Mouse (Mus musculus): ENCODE data around the gene Ttf1. TPM values are rescaled to one million over a fixed set of nuclear protein-coding genes. Genes with fewer than 3 reads are reported as not detected.
A peak's percentile ranks its signal among the peaks of the same experiment; 100 is the strongest.

The Ttf1 gene
- 11.2 and 11.6 TPM in 2 replicates for polyA plus RNA-seq (2014; fragmentation: Nextera tagmentation; extraction: Ambion mirVana)

GRCm38 (mm10) chr2:29060135-29060597 lies at the start of gene Ttf1:
TSS of gene Ttf1 (plus strand) at chr2:29060262.
- Histone ChIP-seq H3K4me2 (replicated peaks; ENCODE audit: low read depth, low read length) (peak within 1 kb of the TSS; percentile 73), H3K9me3 (ENCODE audit: control insufficient read depth, low read length) (no peaks in the 10 kb centered on the region), H3K4me3 (ENCODE audit: low read depth, low read length) (peak within 1 kb of the TSS; percentile 91), H3K9ac (ENCODE audit: low read depth, low read length) (peak within 1 kb of the TSS; percentile 81), H3K27ac (ENCODE audit: low read depth, low read length) (peak within 1 kb of the TSS; percentile 83), H3K27me3 (ENCODE audit: control insufficient read depth, insufficient read depth, low read length) (no peaks in the 10 kb centered on the region), H3K4me1 (replicated peaks; ENCODE audit: control insufficient read depth, insufficient read depth, low read length) (peaks cover 2% of the 10 kb centered on the region; the same call in 1 of the 2 replicates), H3K36me3 (ENCODE audit: control insufficient read depth, insufficient read depth, low read length) (no peaks in the 10 kb centered on the region)
- DNase-seq (ENCODE audit: low spot score) (peak; percentile 95), ATAC-seq (ENCODE audit: low FRiP score) (peak; percentile 98)
- WGBS = under 1% methylated on average over 41 of the region's 41 CpGs

GRCm38 (mm10) chr2:29012523-29012922 lies 47.5 kb upstream of the Ttf1 start:
- Histone ChIP-seq H3K4me3 (ENCODE audit: low read depth, low read length) (no peak overlapping the region), H3K36me3 (ENCODE audit: control insufficient read depth, insufficient read depth, low read length) (no peaks in the 10 kb centered on the region), H3K4me1 (replicated peaks; ENCODE audit: control insufficient read depth, insufficient read depth, low read length) (peaks cover 5% of the 10 kb centered on the region), H3K9me3 (ENCODE audit: control insufficient read depth, low read length) (no peaks in the 10 kb centered on the region), H3K27me3 (ENCODE audit: control insufficient read depth, insufficient read depth, low read length) (0 out of 2 replicates have a peak, but pooled peaks cover 2% of the 10 kb centered on the region), H3K27ac (ENCODE audit: low read depth, low read length) (no peak overlapping the region), H3K4me2 (replicated peaks; ENCODE audit: low read depth, low read length) (no peak overlapping the region), H3K9ac (ENCODE audit: low read depth, low read length) (no peak overlapping the region)
- no peak for DNase-seq (ENCODE audit: low spot score)
- no peak for ATAC-seq (ENCODE audit: low FRiP score)
- WGBS = 83% methylated on average over 5 of the region's 5 CpGs

GRCm38 (mm10) chr2:29016599-29017587 lies 43.2 kb upstream of the Ttf1 start:
- DNase-seq (ENCODE audit: low spot score) (peak; percentile 79), ATAC-seq (ENCODE audit: low FRiP score) (peak; percentile 87)
- H3K4me1 ChIP-seq (replicated peaks; ENCODE audit: control insufficient read depth, insufficient read depth, low read length) = peaks cover 5% of the 10 kb centered on the region
- H3K4me2 ChIP-seq (replicated peaks; ENCODE audit: low read depth, low read length) = peak overlapping the region; percentile 6; the same call in 1 of the 2 replicates
- peak overlapping the region; percentile 11; the same call in 1 of the 2 replicates for H3K9ac ChIP-seq (ENCODE audit: low read depth, low read length)
- H3K4me3 ChIP-seq (ENCODE audit: low read depth, low read length) = no peak overlapping the region
- H3K36me3 ChIP-seq (ENCODE audit: control insufficient read depth, insufficient read depth, low read length) = no peaks in the 10 kb centered on the region
- 49% methylated on average over 27 of the region's 27 CpGs for WGBS
- peak overlapping the region; percentile 86 for H3K27ac ChIP-seq (ENCODE audit: low read depth, low read length)
- H3K9me3 ChIP-seq (ENCODE audit: control insufficient read depth, low read length) = no peaks in the 10 kb centered on the region
- H3K27me3 ChIP-seq (ENCODE audit: control insufficient read depth, insufficient read depth, low read length) = 0 out of 2 replicates have a peak, but pooled peaks cover 2% of the 10 kb centered on the region

GRCm38 (mm10) chr2:29018680-29019079 lies 41.4 kb upstream of the Ttf1 start:
- H3K4me3 ChIP-seq (ENCODE audit: low read depth, low read length) = no peak overlapping the region
- no peak for ATAC-seq (ENCODE audit: low FRiP score)
- H3K36me3 ChIP-seq (ENCODE audit: control insufficient read depth, insufficient read depth, low read length) = no peaks in the 10 kb centered on the region
- H3K9me3 ChIP-seq (ENCODE audit: control insufficient read depth, low read length) = no peaks in the 10 kb centered on the region
- no peak overlapping the region for H3K27ac ChIP-seq (ENCODE audit: low read depth, low read length)
- 0 out of 2 replicates have a peak, but pooled peaks cover 2% of the 10 kb centered on the region for H3K27me3 ChIP-seq (ENCODE audit: control insufficient read depth, insufficient read depth, low read length)
- no peak overlapping the region for H3K9ac ChIP-seq (ENCODE audit: low read depth, low read length)
- 51% methylated on average over 5 of the region's 5 CpGs for WGBS
- DNase-seq (ENCODE audit: low spot score) = no peak
- H3K4me2 ChIP-seq (replicated peaks; ENCODE audit: low read depth, low read length) = no peak overlapping the region
- peaks cover 5% of the 10 kb centered on the region for H3K4me1 ChIP-seq (replicated peaks; ENCODE audit: control insufficient read depth, insufficient read depth, low read length)

GRCm38 (mm10) chr2:29021025-29021424 lies 39.0 kb upstream of the Ttf1 start:
- no peaks in the 10 kb centered on the region for H3K36me3 ChIP-seq (ENCODE audit: control insufficient read depth, insufficient read depth, low read length)
- DNase-seq (ENCODE audit: low spot score) = no peak
- H3K9me3 ChIP-seq (ENCODE audit: control insufficient read depth, low read length) = no peaks in the 10 kb centered on the region
- 73% methylated on average over 17 of the region's 17 CpGs for WGBS
- peaks cover 4% of the 10 kb centered on the region; the same call in 1 of the 2 replicates for H3K4me1 ChIP-seq (replicated peaks; ENCODE audit: control insufficient read depth, insufficient read depth, low read length)
- no peak overlapping the region for H3K9ac ChIP-seq (ENCODE audit: low read depth, low read length)
- no peak overlapping the region for H3K4me3 ChIP-seq (ENCODE audit: low read depth, low read length)
- no peak overlapping the region for H3K4me2 ChIP-seq (replicated peaks; ENCODE audit: low read depth, low read length)
- no peaks in the 10 kb centered on the region for H3K27me3 ChIP-seq (ENCODE audit: control insufficient read depth, insufficient read depth, low read length)
- H3K27ac ChIP-seq (ENCODE audit: low read depth, low read length) = no peak overlapping the region
- no peak for ATAC-seq (ENCODE audit: low FRiP score)

GRCm38 (mm10) chr2:29023001-29023400 lies 37.1 kb upstream of the Ttf1 start:
- ATAC-seq (ENCODE audit: low FRiP score) (no peak), DNase-seq (ENCODE audit: low spot score) (no peak)
- H3K4me3 ChIP-seq (ENCODE audit: low read depth, low read length) = no peak overlapping the region
- no peak overlapping the region for H3K9ac ChIP-seq (ENCODE audit: low read depth, low read length)
- H3K27me3 ChIP-seq (ENCODE audit: control insufficient read depth, insufficient read depth, low read length) = no peaks in the 10 kb centered on the region
- no peaks in the 10 kb centered on the region for H3K4me1 ChIP-seq (replicated peaks; ENCODE audit: control insufficient read depth, insufficient read depth, low read length)
- no peak overlapping the region for H3K4me2 ChIP-seq (replicated peaks; ENCODE audit: low read depth, low read length)
- H3K27ac ChIP-seq (ENCODE audit: low read depth, low read length) = no peak overlapping the region
- no peaks in the 10 kb centered on the region for H3K36me3 ChIP-seq (ENCODE audit: control insufficient read depth, insufficient read depth, low read length)
- 90% methylated on average over 7 of the region's 7 CpGs for WGBS
- H3K9me3 ChIP-seq (ENCODE audit: control insufficient read depth, low read length) = no peaks in the 10 kb centered on the region

- DNase-seq (ENCODE audit: low spot score) (no peak), ATAC-seq (ENCODE audit: low FRiP score) (no peak)
- WGBS = 86% methylated on average over 5 of the region's 5 CpGs
- Histone ChIP-seq H3K4me2 (replicated peaks; ENCODE audit: low read depth, low read length) (no peak overlapping the region), H3K9ac (ENCODE audit: low read depth, low read length) (no peak overlapping the region), H3K4me3 (ENCODE audit: low read depth, low read length) (no peak overlapping the region), H3K27ac (ENCODE audit: low read depth, low read length) (no peak overlapping the region), H3K9me3 (ENCODE audit: control insufficient read depth, low read length) (no peaks in the 10 kb centered on the region), H3K27me3 (ENCODE audit: control insufficient read depth, insufficient read depth, low read length) (no peaks in the 10 kb centered on the region), H3K4me1 (replicated peaks; ENCODE audit: control insufficient read depth, insufficient read depth, low read length) (no peaks in the 10 kb centered on the region; the same call in none of the 2 replicates), H3K36me3 (ENCODE audit: control insufficient read depth, insufficient read depth, low read length) (no peaks in the 10 kb centered on the region)
Observed at GRCm38 (mm10) chr2:29025284-29025683, 34.8 kb upstream of the Ttf1 start.

GRCm38 (mm10) chr2:29030048-29030734 lies 29.9 kb upstream of the Ttf1 start:
- Histone ChIP-seq H3K4me2 (replicated peaks; ENCODE audit: low read depth, low read length) (no peak overlapping the region), H3K36me3 (ENCODE audit: control insufficient read depth, insufficient read depth, low read length) (no peaks in the 10 kb centered on the region), H3K27me3 (ENCODE audit: control insufficient read depth, insufficient read depth, low read length) (peaks cover 3% of the 10 kb centered on the region; the same call in 1 of the 2 replicates), H3K9ac (ENCODE audit: low read depth, low read length) (no peak overlapping the region), H3K4me1 (replicated peaks; ENCODE audit: control insufficient read depth, insufficient read depth, low read length) (no peaks in the 10 kb centered on the region; the same call in none of the 2 replicates), H3K27ac (ENCODE audit: low read depth, low read length) (no peak overlapping the region), H3K9me3 (ENCODE audit: control insufficient read depth, low read length) (no peaks in the 10 kb centered on the region), H3K4me3 (ENCODE audit: low read depth, low read length) (no peak overlapping the region)
- no peak for ATAC-seq (ENCODE audit: low FRiP score)
- DNase-seq (ENCODE audit: low spot score) = no peak
- WGBS = 59% methylated on average over 20 of the region's 20 CpGs

Measured in hindbrain, embryonic 11.5 days (tissue).